Mouse (Mus musculus): ENCODE results near the gene Ccdc194. TPM values are rescaled to one million over a fixed set of nuclear protein-coding genes. Genes with fewer than 3 reads are reported as not detected.
"Not testable (repeated sequence)": the region's sequence is repeated elsewhere in the genome, so short reads cannot be mapped to it uniquely, and the experiment has no call there.

The Ccdc194 gene
- polyA plus RNA-seq, 1 experiment from 2014 or later: 0.49 TPM

- Histone ChIP-seq H3K9ac (no peak overlapping the region), H3K27me3 (replicated peaks) (no peaks in the 10 kb centered on the region), H3K27ac (no peak overlapping the region), H3K4me1 (no peaks in the 10 kb centered on the region), H3K4me2 (no peak overlapping the region), H3K4me3 (replicated peaks) (no peak overlapping the region), H3K36me3 (peaks cover 10% of the 10 kb centered on the region), H3K9me3 (no peaks in the 10 kb centered on the region)
- ATAC-seq (ENCODE audit: insufficient read depth, low FRiP score, low read depth): no peak
- 54% methylated on average over 7 of the region's 7 CpGs for WGBS
Measured at GRCm38 (mm10) chr8:71550754-71551153, 25.2 kb upstream of the Ccdc194 start.

GRCm38 (mm10) chr8:71547590-71547989, 22.1 kb upstream of the Ccdc194 start:
- no peak overlapping the region for H3K4me2 ChIP-seq
- no peak for ATAC-seq (ENCODE audit: insufficient read depth, low FRiP score, low read depth)
- no peak overlapping the region for H3K27ac ChIP-seq
- no peak overlapping the region for H3K9ac ChIP-seq
- WGBS: 83% methylated on average over 7 of the region's 7 CpGs
- no peaks in the 10 kb centered on the region for H3K27me3 ChIP-seq (replicated peaks)
- H3K4me3 ChIP-seq (replicated peaks): no peak overlapping the region
- H3K36me3 ChIP-seq: peaks cover 17% of the 10 kb centered on the region
- H3K4me1 ChIP-seq: peaks cover 11% of the 10 kb centered on the region
- H3K9me3 ChIP-seq: no peaks in the 10 kb centered on the region

GRCm38 (mm10) chr8:71545053-71545452, 19.5 kb upstream of the Ccdc194 start:
- H3K27ac ChIP-seq: no peak overlapping the region
- H3K4me3 ChIP-seq (replicated peaks): no peak overlapping the region
- WGBS: 91% methylated on average over 11 of the region's 11 CpGs
- H3K4me1 ChIP-seq: peaks cover 11% of the 10 kb centered on the region
- peaks cover 17% of the 10 kb centered on the region for H3K36me3 ChIP-seq
- H3K9ac ChIP-seq: no peak overlapping the region
- H3K4me2 ChIP-seq: no peak overlapping the region
- ATAC-seq (ENCODE audit: insufficient read depth, low FRiP score, low read depth): no peak
- no peaks in the 10 kb centered on the region for H3K9me3 ChIP-seq
- no peaks in the 10 kb centered on the region for H3K27me3 ChIP-seq (replicated peaks)

GRCm38 (mm10) chr8:71543755-71544154, 18.2 kb upstream of the Ccdc194 start:
- peaks cover 17% of the 10 kb centered on the region for H3K36me3 ChIP-seq
- H3K9ac ChIP-seq: no peak overlapping the region
- H3K4me1 ChIP-seq: peaks cover 11% of the 10 kb centered on the region
- no peak for ATAC-seq (ENCODE audit: insufficient read depth, low FRiP score, low read depth)
- 81% methylated on average over 9 of the region's 9 CpGs for WGBS
- no peaks in the 10 kb centered on the region for H3K27me3 ChIP-seq (replicated peaks)
- no peaks in the 10 kb centered on the region for H3K9me3 ChIP-seq
- peak overlapping the region; percentile 93 for H3K4me3 ChIP-seq (replicated peaks)
- no peak overlapping the region for H3K27ac ChIP-seq
- H3K4me2 ChIP-seq: peak overlapping the region; percentile 92

- Histone ChIP-seq H3K4me2 (peak within 1 kb of the TSS; percentile 92), H3K27ac (peak within 1 kb of the TSS; percentile 41; the same call in 1 of the 2 replicates), H3K4me1 (peaks cover 13% of the 10 kb centered on the region), H3K4me3 (replicated peaks) (peak within 1 kb of the TSS; percentile 93), H3K27me3 (replicated peaks) (no peaks in the 10 kb centered on the region), H3K9me3 (no peaks in the 10 kb centered on the region), H3K9ac (peak within 1 kb of the TSS; percentile 83), H3K36me3 (peaks cover 12% of the 10 kb centered on the region)
- WGBS: under 1% methylated on average over 55 of the region's 55 CpGs
- peak; percentile 96 for ATAC-seq (ENCODE audit: insufficient read depth, low FRiP score, low read depth)
Measured at GRCm38 (mm10) chr8:71542632-71543343, 17.3 kb upstream of the Ccdc194 start, which contains the start of gene Mvb12a. Mvb12a (plus strand) TSS chr8:71542922.

- Histone ChIP-seq H3K36me3 (no peaks in the 10 kb centered on the region), H3K27me3 (replicated peaks) (no peaks in the 10 kb centered on the region), H3K27ac (peak within 1 kb of the TSS; percentile 80), H3K9ac (no peak within 1 kb of the TSS; the same call in 1 of the 2 replicates), H3K4me1 (peaks cover 11% of the 10 kb centered on the region; the same call in 1 of the 2 replicates), H3K4me3 (replicated peaks) (peak within 1 kb of the TSS; percentile 52), H3K9me3 (no peaks in the 10 kb centered on the region), H3K4me2 (peak within 1 kb of the TSS; percentile 78)
- peak; percentile 87 for ATAC-seq (ENCODE audit: insufficient read depth, low FRiP score, low read depth)
- 5% methylated on average over 37 of the region's 37 CpGs for WGBS
Measured at GRCm38 (mm10) chr8:71537028-71537867, 11.7 kb upstream of the Ccdc194 start, which contains the start of gene Bst2. Bst2 (minus strand) TSS chr8:71537456.

- peaks cover 11% of the 10 kb centered on the region; the same call in 1 of the 2 replicates for H3K4me1 ChIP-seq
- no peaks in the 10 kb centered on the region for H3K27me3 ChIP-seq (replicated peaks)
- H3K27ac ChIP-seq: no peak overlapping the region
- H3K9ac ChIP-seq: no peak overlapping the region
- H3K4me3 ChIP-seq (replicated peaks): no peak overlapping the region
- 60% methylated on average over 5 of the region's 5 CpGs for WGBS
- no peak for ATAC-seq (ENCODE audit: insufficient read depth, low FRiP score, low read depth)
- H3K9me3 ChIP-seq: no peaks in the 10 kb centered on the region
- H3K36me3 ChIP-seq: no peaks in the 10 kb centered on the region
- H3K4me2 ChIP-seq: peak overlapping the region; percentile 78
Measured at GRCm38 (mm10) chr8:71535663-71536062, 10.2 kb upstream of the Ccdc194 start.

- H3K36me3 ChIP-seq: no peaks in the 10 kb centered on the region
- peaks cover 11% of the 10 kb centered on the region; the same call in 1 of the 2 replicates for H3K4me1 ChIP-seq
- H3K9me3 ChIP-seq: no peaks in the 10 kb centered on the region
- H3K27me3 ChIP-seq (replicated peaks): no peaks in the 10 kb centered on the region
- H3K27ac ChIP-seq: no peak overlapping the region
- ATAC-seq (ENCODE audit: insufficient read depth, low FRiP score, low read depth): 0 out of 2 replicates have a peak, but pooled peaks have one; percentile 9
- 37% methylated on average over 3 of the region's 3 CpGs for WGBS
- no peak overlapping the region for H3K4me2 ChIP-seq
- H3K9ac ChIP-seq: no peak overlapping the region
- no peak overlapping the region for H3K4me3 ChIP-seq (replicated peaks)
Measured at GRCm38 (mm10) chr8:71534263-71534810, 8.8 kb upstream of the Ccdc194 start.

GRCm38 (mm10) chr8:71530735-71531467, 5.4 kb upstream of the Ccdc194 start:
- H3K4me2 ChIP-seq; H3K27me3 ChIP-seq (replicated peaks); H3K9ac ChIP-seq; H3K27ac ChIP-seq; H3K36me3 ChIP-seq; H3K9me3 ChIP-seq; H3K4me3 ChIP-seq (replicated peaks); ATAC-seq (ENCODE audit: insufficient read depth, low FRiP score, low read depth); H3K4me1 ChIP-seq: not testable (repeated sequence)
- 68% methylated on average over 7 of the region's 12 CpGs for WGBS

- H3K27ac ChIP-seq: peak overlapping the region; percentile 68
- H3K4me3 ChIP-seq (replicated peaks): no peak overlapping the region
- peaks cover 10% of the 10 kb centered on the region; the same call in 1 of the 2 replicates for H3K4me1 ChIP-seq
- 63% methylated on average over 11 of the region's 11 CpGs for WGBS
- no peak for ATAC-seq (ENCODE audit: insufficient read depth, low FRiP score, low read depth)
- H3K9me3 ChIP-seq: no peaks in the 10 kb centered on the region
- peaks cover 11% of the 10 kb centered on the region for H3K27me3 ChIP-seq (replicated peaks)
- H3K9ac ChIP-seq: no peak overlapping the region
- no peaks in the 10 kb centered on the region for H3K36me3 ChIP-seq
- H3K4me2 ChIP-seq: no peak overlapping the region
Measured at GRCm38 (mm10) chr8:71528362-71529073, 3.0 kb upstream of the Ccdc194 start.

Measured in stomach, embryonic 15.5 days (tissue).